Mouse (Mus musculus): ENCODE measurements at regions not wholly inside any gene's neighbourhood (a gene's known extent, or its start where the extent isn't known, plus 50 kb on each side); places are given as distances from the start of the nearest gene placed in this dataset.

DNA sequence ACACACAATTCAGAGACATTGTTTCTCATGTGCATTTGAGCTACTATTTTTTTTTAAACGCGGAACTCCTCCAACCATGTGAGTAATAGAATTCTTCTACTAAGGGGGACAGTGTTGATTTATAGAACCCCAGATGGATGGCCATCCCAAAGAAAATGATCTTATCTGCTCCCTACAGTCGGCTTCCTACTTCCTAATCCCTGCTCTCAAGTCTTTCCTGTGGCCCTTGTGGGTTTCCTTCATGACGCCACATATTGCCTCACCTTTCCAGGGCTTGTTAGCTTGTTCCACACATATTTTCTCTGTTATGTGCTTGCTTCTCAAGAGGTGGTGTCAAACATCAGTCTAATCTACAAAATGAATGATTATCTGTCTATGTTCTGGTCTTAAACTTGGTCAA lies 651.9 kb upstream of the Sox9 start:
- 57% methylated on average over 4 of the region's 4 CpGs for WGBS
- H3K4me2 ChIP-seq (ENCODE audit: low read depth, low read length), result no peak overlapping the region
- H3K4me1 ChIP-seq (ENCODE audit: control insufficient read depth, insufficient read depth), result no peaks in the 10 kb centered on the region
- no peak overlapping the region for H3K9ac ChIP-seq (replicated peaks; ENCODE audit: low read depth, low read length)
- H3K9me3 ChIP-seq (replicated peaks; ENCODE audit: control insufficient read depth, low read length), result no peaks in the 10 kb centered on the region
- H3K36me3 ChIP-seq (replicated peaks; ENCODE audit: control insufficient read depth, insufficient read depth, low read length), result no peaks in the 10 kb centered on the region
- no peaks in the 10 kb centered on the region for H3K27me3 ChIP-seq (ENCODE audit: control insufficient read depth, insufficient read depth, low read length)
- ATAC-seq (ENCODE audit: insufficient read depth, low read depth) (no peak), DNase-seq (ENCODE audit: low spot score) (no peak)
- H3K27ac ChIP-seq (ENCODE audit: low read depth), result no peak overlapping the region
- no peak overlapping the region for H3K4me3 ChIP-seq (ENCODE audit: low read depth, low read length)
- no peak for TF ChIP-seq CTCF (IDR thresholded peaks at IDR 0.05; ENCODE audit: low read depth)
- TF ChIP-seq EP300 (IDR thresholded peaks at IDR 0.05; ENCODE audit: low read depth), result no peak

DNA sequence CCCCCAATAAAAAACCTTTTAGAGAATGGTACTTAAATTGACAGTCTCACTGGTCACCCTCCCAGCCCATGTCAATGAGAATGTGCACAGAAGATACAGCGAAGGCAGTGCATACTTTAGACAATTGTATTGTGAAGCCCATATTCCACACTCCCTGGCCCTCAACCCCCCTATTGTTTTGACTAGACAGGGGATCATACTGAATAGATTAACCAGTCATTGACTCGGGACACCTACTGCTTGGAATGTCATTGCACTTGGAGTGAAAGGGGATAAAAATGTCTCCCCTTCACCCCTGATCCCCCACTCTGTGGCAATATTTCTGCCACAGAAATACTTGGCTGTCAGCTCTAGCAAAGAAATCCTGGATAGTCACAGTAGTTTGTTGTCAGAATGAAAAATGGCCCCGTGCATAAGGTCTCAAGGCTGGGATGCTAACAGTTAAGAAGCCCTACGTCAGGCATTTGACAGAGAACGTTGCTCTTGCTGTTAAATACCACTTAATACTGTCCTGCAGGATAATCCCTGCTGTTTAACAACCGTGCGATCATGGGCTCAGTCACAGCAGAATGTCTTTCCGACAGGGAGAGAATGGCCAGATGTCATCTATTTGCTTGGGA lies 644.5 kb upstream of the Sox9 start:
- no peak overlapping the region for H3K4me3 ChIP-seq (ENCODE audit: low read depth, low read length)
- H3K9ac ChIP-seq (replicated peaks; ENCODE audit: low read depth, low read length), result no peak overlapping the region
- TF ChIP-seq EP300 (IDR thresholded peaks at IDR 0.05; ENCODE audit: low read depth) (no peak), CTCF (IDR thresholded peaks at IDR 0.05; ENCODE audit: low read depth) (no peak)
- no peaks in the 10 kb centered on the region for H3K9me3 ChIP-seq (replicated peaks; ENCODE audit: control insufficient read depth, low read length)
- ATAC-seq (ENCODE audit: insufficient read depth, low read depth), result no peak
- DNase-seq (ENCODE audit: low spot score), result no peak
- no peak overlapping the region for H3K27ac ChIP-seq (ENCODE audit: low read depth)
- WGBS, result 21% methylated on average over 8 of the region's 8 CpGs
- no peaks in the 10 kb centered on the region for H3K27me3 ChIP-seq (ENCODE audit: control insufficient read depth, insufficient read depth, low read length)
- H3K4me2 ChIP-seq (ENCODE audit: low read depth, low read length), result no peak overlapping the region
- no peaks in the 10 kb centered on the region for H3K4me1 ChIP-seq (ENCODE audit: control insufficient read depth, insufficient read depth)
- H3K36me3 ChIP-seq (replicated peaks; ENCODE audit: control insufficient read depth, insufficient read depth, low read length), result no peaks in the 10 kb centered on the region

DNA sequence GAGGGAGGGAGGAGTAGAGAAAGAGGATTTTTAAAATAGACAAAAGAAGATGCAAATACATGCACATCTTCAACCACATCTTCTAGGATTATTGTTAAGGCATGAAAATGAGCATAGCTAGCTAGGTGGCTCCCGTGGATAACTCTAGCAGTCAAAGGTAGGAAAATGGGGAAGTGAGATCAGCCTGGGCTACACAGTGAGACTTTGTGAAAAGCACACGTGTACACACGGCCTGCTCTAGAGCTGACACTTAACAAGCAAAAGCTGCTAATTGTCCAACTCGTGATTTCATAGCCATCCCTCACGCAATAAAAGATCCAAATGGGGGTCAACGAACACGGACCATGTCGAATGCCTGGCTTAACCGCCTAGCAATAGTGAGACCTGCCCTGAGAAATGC lies 642.0 kb upstream of the Sox9 start:
- H3K27ac ChIP-seq (ENCODE audit: low read depth), result no peak overlapping the region
- no peak for DNase-seq (ENCODE audit: low spot score)
- H3K36me3 ChIP-seq (replicated peaks; ENCODE audit: control insufficient read depth, insufficient read depth, low read length), result no peaks in the 10 kb centered on the region
- 81% methylated on average over 9 of the region's 9 CpGs for WGBS
- no peaks in the 10 kb centered on the region for H3K9me3 ChIP-seq (replicated peaks; ENCODE audit: control insufficient read depth, low read length)
- no peaks in the 10 kb centered on the region for H3K4me1 ChIP-seq (ENCODE audit: control insufficient read depth, insufficient read depth)
- H3K9ac ChIP-seq (replicated peaks; ENCODE audit: low read depth, low read length), result no peak overlapping the region
- no peaks in the 10 kb centered on the region for H3K27me3 ChIP-seq (ENCODE audit: control insufficient read depth, insufficient read depth, low read length)
- no peak for ATAC-seq (ENCODE audit: insufficient read depth, low read depth)
- no peak overlapping the region for H3K4me2 ChIP-seq (ENCODE audit: low read depth, low read length)
- TF ChIP-seq EP300 (IDR thresholded peaks at IDR 0.05; ENCODE audit: low read depth) (no peak), CTCF (IDR thresholded peaks at IDR 0.05; ENCODE audit: low read depth) (no peak)
- no peak overlapping the region for H3K4me3 ChIP-seq (ENCODE audit: low read depth, low read length)

DNA sequence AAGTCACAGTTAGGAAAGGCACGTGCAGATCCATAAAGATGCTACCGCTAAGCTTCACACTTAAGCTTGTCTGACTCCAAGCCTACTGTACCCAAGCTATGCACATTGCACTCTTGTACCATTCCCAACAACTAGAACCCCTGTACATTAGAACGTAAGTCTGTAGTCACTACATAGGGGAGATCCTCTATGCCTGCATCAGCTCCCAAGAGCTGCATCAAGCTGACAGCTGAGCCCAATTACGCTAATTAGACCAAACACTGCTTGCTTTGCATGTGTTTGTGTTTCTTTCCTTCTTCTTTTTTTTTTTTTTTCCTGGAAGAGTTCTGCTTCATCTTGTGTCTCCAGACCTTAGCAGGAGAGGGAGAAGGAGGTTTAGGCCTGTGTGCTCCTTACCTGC lies 641.5 kb upstream of the Sox9 start:
- WGBS, result 86% methylated on average over 4 of the region's 4 CpGs
- H3K4me2 ChIP-seq (ENCODE audit: low read depth, low read length), result no peak overlapping the region

DNA sequence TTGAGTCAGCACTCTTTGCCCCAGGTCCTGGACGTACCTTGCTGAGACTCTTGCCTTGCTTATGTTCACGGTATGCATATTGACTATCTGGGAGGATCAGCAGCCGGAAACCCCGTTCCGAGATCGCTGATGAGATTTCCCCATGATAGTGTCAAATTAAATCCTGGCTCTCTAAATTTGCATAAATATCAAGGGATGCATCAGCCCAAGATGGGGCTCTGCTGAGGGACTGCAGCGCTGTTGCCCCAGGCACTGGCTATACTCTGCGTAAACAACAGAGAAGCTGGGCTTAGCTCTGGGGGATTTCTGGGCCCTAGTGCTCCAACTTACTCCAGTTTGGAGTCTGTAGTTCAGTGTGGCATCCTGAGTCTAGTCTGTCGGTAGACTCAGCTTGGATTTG lies 641.1 kb upstream of the Sox9 start:
- no peak overlapping the region for H3K4me3 ChIP-seq (ENCODE audit: low read depth, low read length)
- TF ChIP-seq CTCF (IDR thresholded peaks at IDR 0.05; ENCODE audit: low read depth) (no peak), EP300 (IDR thresholded peaks at IDR 0.05; ENCODE audit: low read depth) (no peak)
- no peaks in the 10 kb centered on the region for H3K4me1 ChIP-seq (ENCODE audit: control insufficient read depth, insufficient read depth)
- no peaks in the 10 kb centered on the region for H3K27me3 ChIP-seq (ENCODE audit: control insufficient read depth, insufficient read depth, low read length)
- DNase-seq (ENCODE audit: low spot score) (no peak), ATAC-seq (ENCODE audit: insufficient read depth, low read depth) (no peak)
- H3K27ac ChIP-seq (ENCODE audit: low read depth), result no peak overlapping the region
- H3K9me3 ChIP-seq (replicated peaks; ENCODE audit: control insufficient read depth, low read length), result no peaks in the 10 kb centered on the region
- H3K36me3 ChIP-seq (replicated peaks; ENCODE audit: control insufficient read depth, insufficient read depth, low read length), result no peaks in the 10 kb centered on the region
- no peak overlapping the region for H3K4me2 ChIP-seq (ENCODE audit: low read depth, low read length)
- 81% methylated on average over 9 of the region's 9 CpGs for WGBS
- H3K9ac ChIP-seq (replicated peaks; ENCODE audit: low read depth, low read length), result no peak overlapping the region

More for the DNA sequence above, 641.5 kb upstream of the Sox9 start:
- H3K4me1 ChIP-seq (ENCODE audit: control insufficient read depth, insufficient read depth), result no peaks in the 10 kb centered on the region
- H3K27me3 ChIP-seq (ENCODE audit: control insufficient read depth, insufficient read depth, low read length), result no peaks in the 10 kb centered on the region
- H3K4me3 ChIP-seq (ENCODE audit: low read depth, low read length), result no peak overlapping the region
- H3K27ac ChIP-seq (ENCODE audit: low read depth), result no peak overlapping the region
- no peaks in the 10 kb centered on the region for H3K9me3 ChIP-seq (replicated peaks; ENCODE audit: control insufficient read depth, low read length)
- no peaks in the 10 kb centered on the region for H3K36me3 ChIP-seq (replicated peaks; ENCODE audit: control insufficient read depth, insufficient read depth, low read length)
- ATAC-seq (ENCODE audit: insufficient read depth, low read depth) (no peak), DNase-seq (ENCODE audit: low spot score) (no peak)
- TF ChIP-seq CTCF (IDR thresholded peaks at IDR 0.05; ENCODE audit: low read depth) (no peak), EP300 (IDR thresholded peaks at IDR 0.05; ENCODE audit: low read depth) (no peak)
- H3K9ac ChIP-seq (replicated peaks; ENCODE audit: low read depth, low read length), result no peak overlapping the region

DNA sequence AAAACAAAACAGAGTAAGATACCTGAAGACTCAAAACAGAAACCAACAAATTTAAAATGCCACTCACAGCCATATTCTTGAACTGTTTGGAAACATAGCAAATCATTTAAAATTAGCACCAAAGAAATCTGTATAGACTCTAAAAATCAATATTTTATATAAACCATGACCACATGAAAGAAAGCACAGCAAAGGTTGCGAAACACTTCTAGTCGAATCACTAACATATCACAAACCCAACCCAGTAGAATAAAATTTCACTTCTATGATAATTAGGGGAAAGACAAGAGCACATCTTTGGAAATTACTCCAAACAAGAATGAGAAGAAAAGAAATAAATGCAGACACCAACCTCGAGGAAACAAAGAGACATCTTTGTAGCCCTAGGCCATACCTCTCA lies 630.0 kb upstream of the Sox9 start:
- TF ChIP-seq CTCF (IDR thresholded peaks at IDR 0.05; ENCODE audit: low read depth) (no peak), EP300 (IDR thresholded peaks at IDR 0.05; ENCODE audit: low read depth) (no peak)
- 86% methylated on average over 3 of the region's 3 CpGs for WGBS
- ATAC-seq (ENCODE audit: insufficient read depth, low read depth), result no peak
- Histone ChIP-seq H3K36me3 (replicated peaks; ENCODE audit: control insufficient read depth, insufficient read depth, low read length) (no peaks in the 10 kb centered on the region), H3K4me1 (ENCODE audit: control insufficient read depth, insufficient read depth) (no peaks in the 10 kb centered on the region), H3K27ac (ENCODE audit: low read depth) (no peak overlapping the region), H3K4me2 (ENCODE audit: low read depth, low read length) (no peak overlapping the region), H3K4me3 (ENCODE audit: low read depth, low read length) (no peak overlapping the region), H3K9ac (replicated peaks; ENCODE audit: low read depth, low read length) (no peak overlapping the region), H3K9me3 (replicated peaks; ENCODE audit: control insufficient read depth, low read length) (no peaks in the 10 kb centered on the region), H3K27me3 (ENCODE audit: control insufficient read depth, insufficient read depth, low read length) (no peaks in the 10 kb centered on the region)
- no peak for DNase-seq (ENCODE audit: low spot score)
